Mouse (Mus musculus): ENCODE results near the gene Pcif1. TPM values are rescaled to one million over a fixed set of nuclear protein-coding genes. Genes with fewer than 3 reads are reported as not detected.

Gene Pcif1
- total and polyA plus RNA-seq, 2 experiments from 2014 or later = 83.7 to 108 TPM

GRCm38 (mm10) chr2:164942692-164943290, 63.7 kb downstream of the Pcif1 start:
- ATAC-seq (no peak), DNase-seq (ENCODE audit: low spot score) (no peak)
- Histone ChIP-seq H3K27ac (no peak overlapping the region), H3K4me1 (ENCODE audit: insufficient read depth, low read length) (peaks cover 7% of the 10 kb centered on the region), H3K9me3 (ENCODE audit: low read length) (no peaks in the 10 kb centered on the region), H3K4me3 (ENCODE audit: low read length) (no peak overlapping the region), H3K36me3 (ENCODE audit: insufficient read depth, low read length) (no peaks in the 10 kb centered on the region), H3K9ac (replicated peaks; ENCODE audit: low read length) (no peak overlapping the region), H3K4me2 (ENCODE audit: low read depth, low read length) (no peak overlapping the region), H3K27me3 (ENCODE audit: insufficient read depth, low read length) (peaks cover 3% of the 10 kb centered on the region; the same call in 1 of the 2 replicates)
- 23% methylated on average over 5 of the region's 5 CpGs for WGBS
- TF ChIP-seq CTCF (IDR thresholded peaks at IDR 0.05; ENCODE audit: low read depth) = no peak

Other genes with a start within 250 kb of the Pcif1 start
- gene Wfdc16, start 240.5 kb upstream of the Pcif1 start, total RNA-seq (2014; rRNA removed) = not detected in 2 replicates
- not detected in 2 replicates for gene Wfdc16, start 240.5 kb upstream of the Pcif1 start, polyA plus RNA-seq (2015; fragmentation: Nextera tagmentation; extraction: Ambion mirVana)
- gene Wfdc10, start 223.3 kb upstream of the Pcif1 start, total RNA-seq (2014; rRNA removed) = not detected in 2 replicates
- 0.60 TPM in 1 of 2 replicates, not detected in the other for gene Wfdc10, start 223.3 kb upstream of the Pcif1 start, polyA plus RNA-seq (2015; fragmentation: Nextera tagmentation; extraction: Ambion mirVana)
- not detected in 2 replicates for gene Wfdc9, start 222.7 kb upstream of the Pcif1 start, total RNA-seq (2014; rRNA removed)
- not detected in 2 replicates for gene Wfdc9, start 222.7 kb upstream of the Pcif1 start, polyA plus RNA-seq (2015; fragmentation: Nextera tagmentation; extraction: Ambion mirVana)
- not detected in 2 replicates for gene Wfdc11, start 205.2 kb upstream of the Pcif1 start, total RNA-seq (2014; rRNA removed)
- gene Wfdc11, start 205.2 kb upstream of the Pcif1 start, polyA plus RNA-seq (2015; fragmentation: Nextera tagmentation; extraction: Ambion mirVana) = not detected in 2 replicates
- gene Wfdc13, start 194.2 kb upstream of the Pcif1 start, total RNA-seq (2014; rRNA removed) = not detected in 2 replicates
- gene Wfdc13, start 194.2 kb upstream of the Pcif1 start, polyA plus RNA-seq (2015; fragmentation: Nextera tagmentation; extraction: Ambion mirVana) = not detected in 2 replicates
- not detected in 2 replicates for gene Spint4, start 180.8 kb upstream of the Pcif1 start, total RNA-seq (2014; rRNA removed)
- not detected in 2 replicates for gene Spint4, start 180.8 kb upstream of the Pcif1 start, polyA plus RNA-seq (2015; fragmentation: Nextera tagmentation; extraction: Ambion mirVana)
- gene Spint5, start 164.0 kb upstream of the Pcif1 start, total RNA-seq (2014; rRNA removed) = not detected in 2 replicates
- gene Spint5, start 164.0 kb upstream of the Pcif1 start, polyA plus RNA-seq (2015; fragmentation: Nextera tagmentation; extraction: Ambion mirVana) = not detected in 2 replicates
- gene Wfdc3, start 133.4 kb upstream of the Pcif1 start, total RNA-seq (2014; rRNA removed) = 1.3 TPM in 2 replicates
- 0.73 and 0.76 TPM in 2 replicates for gene Wfdc3, start 133.4 kb upstream of the Pcif1 start, polyA plus RNA-seq (2015; fragmentation: Nextera tagmentation; extraction: Ambion mirVana)
- gene Dnttip1, start 133.3 kb upstream of the Pcif1 start, total RNA-seq (2014; rRNA removed) = 17.1 and 24.9 TPM in 2 replicates
- 53.9 and 56.1 TPM in 2 replicates for gene Dnttip1, start 133.3 kb upstream of the Pcif1 start, polyA plus RNA-seq (2015; fragmentation: Nextera tagmentation; extraction: Ambion mirVana)
- 61.5 and 70.6 TPM in 2 replicates for gene Ube2c, start 109.4 kb upstream of the Pcif1 start, total RNA-seq (2014; rRNA removed)
- gene Ube2c, start 109.4 kb upstream of the Pcif1 start, polyA plus RNA-seq (2015; fragmentation: Nextera tagmentation; extraction: Ambion mirVana) = 61.2 and 69.4 TPM in 2 replicates
- gene Tnnc2, start 99.3 kb upstream of the Pcif1 start, total RNA-seq (2014; rRNA removed) = 12.2 TPM in 1 of 2 replicates, not detected in the other
- 0.30 TPM in 1 of 2 replicates, not detected in the other for gene Tnnc2, start 99.3 kb upstream of the Pcif1 start, polyA plus RNA-seq (2015; fragmentation: Nextera tagmentation; extraction: Ambion mirVana)
- gene Snx21, start 93.5 kb upstream of the Pcif1 start, total RNA-seq (2014; rRNA removed) = 102 and 106 TPM in 2 replicates
- 44.7 and 47.6 TPM in 2 replicates for gene Snx21, start 93.5 kb upstream of the Pcif1 start, polyA plus RNA-seq (2015; fragmentation: Nextera tagmentation; extraction: Ambion mirVana)
- gene Acot8, start 74.4 kb upstream of the Pcif1 start, total RNA-seq (2014; rRNA removed) = 18.5 and 39.5 TPM in 2 replicates
- 19.4 and 20.2 TPM in 2 replicates for gene Acot8, start 74.4 kb upstream of the Pcif1 start, polyA plus RNA-seq (2015; fragmentation: Nextera tagmentation; extraction: Ambion mirVana)
- 6.4 and 8.3 TPM in 2 replicates for gene Zswim3, start 74.2 kb upstream of the Pcif1 start, total RNA-seq (2014; rRNA removed)
- gene Zswim3, start 74.2 kb upstream of the Pcif1 start, polyA plus RNA-seq (2015; fragmentation: Nextera tagmentation; extraction: Ambion mirVana) = 5.2 and 5.5 TPM in 2 replicates
- gene Zswim1, start 56.6 kb upstream of the Pcif1 start, total RNA-seq (2014; rRNA removed) = 23.9 and 24.6 TPM in 2 replicates
- gene Zswim1, start 56.6 kb upstream of the Pcif1 start, polyA plus RNA-seq (2015; fragmentation: Nextera tagmentation; extraction: Ambion mirVana) = 26.5 and 29.0 TPM in 2 replicates
- gene Spata25, start 50.8 kb upstream of the Pcif1 start, total RNA-seq (2014; rRNA removed) = not detected in 2 replicates
- not detected in 2 replicates for gene Spata25, start 50.8 kb upstream of the Pcif1 start, polyA plus RNA-seq (2015; fragmentation: Nextera tagmentation; extraction: Ambion mirVana)
- gene Ctsa, start 46.4 kb upstream of the Pcif1 start, total RNA-seq (2014; rRNA removed) = 135 and 147 TPM in 2 replicates
- 112 and 116 TPM in 2 replicates for gene Ctsa, start 46.4 kb upstream of the Pcif1 start, polyA plus RNA-seq (2015; fragmentation: Nextera tagmentation; extraction: Ambion mirVana)
- 8.7 and 12.1 TPM in 2 replicates for gene Neurl2, start 45.8 kb upstream of the Pcif1 start, total RNA-seq (2014; rRNA removed)
- 7.2 and 7.6 TPM in 2 replicates for gene Neurl2, start 45.8 kb upstream of the Pcif1 start, polyA plus RNA-seq (2015; fragmentation: Nextera tagmentation; extraction: Ambion mirVana)
- gene Pltp, start 21.6 kb upstream of the Pcif1 start, total RNA-seq (2014; rRNA removed) = 76.2 and 88.7 TPM in 2 replicates
- gene Pltp, start 21.6 kb upstream of the Pcif1 start, polyA plus RNA-seq (2015; fragmentation: Nextera tagmentation; extraction: Ambion mirVana) = 99.6 and 117 TPM in 2 replicates
- 26.5 and 28.3 TPM in 2 replicates for gene Zfp335, start 32.5 kb downstream of the Pcif1 start, total RNA-seq (2014; rRNA removed)
- gene Zfp335, start 32.5 kb downstream of the Pcif1 start, polyA plus RNA-seq (2015; fragmentation: Nextera tagmentation; extraction: Ambion mirVana) = 9.0 and 9.2 TPM in 2 replicates
- gene Mmp9, start 61.5 kb downstream of the Pcif1 start, total RNA-seq (2014; rRNA removed) = 8.8 and 14.4 TPM in 2 replicates
- gene Mmp9, start 61.5 kb downstream of the Pcif1 start, polyA plus RNA-seq (2015; fragmentation: Nextera tagmentation; extraction: Ambion mirVana) = 6.7 and 7.1 TPM in 2 replicates
- gene Slc12a5, start 81.5 kb downstream of the Pcif1 start, total RNA-seq (2014; rRNA removed) = 257 TPM in 2 replicates
- gene Slc12a5, start 81.5 kb downstream of the Pcif1 start, polyA plus RNA-seq (2015; fragmentation: Nextera tagmentation; extraction: Ambion mirVana) = 67.1 and 71.0 TPM in 2 replicates
- 60.8 and 101 TPM in 2 replicates for gene Ncoa5, start 155.6 kb downstream of the Pcif1 start, total RNA-seq (2014; rRNA removed)
- gene Ncoa5, start 155.6 kb downstream of the Pcif1 start, polyA plus RNA-seq (2015; fragmentation: Nextera tagmentation; extraction: Ambion mirVana) = 55.5 and 56.3 TPM in 2 replicates
- gene Cd40, start 176.3 kb downstream of the Pcif1 start, total RNA-seq (2014; rRNA removed) = 3.8 and 7.3 TPM in 2 replicates
- 4.8 and 5.4 TPM in 2 replicates for gene Cd40, start 176.3 kb downstream of the Pcif1 start, polyA plus RNA-seq (2015; fragmentation: Nextera tagmentation; extraction: Ambion mirVana)
- gene 1700025C18Rik, start 211.4 kb downstream of the Pcif1 start, total RNA-seq (2014; rRNA removed) = not detected in 2 replicates
- gene 1700025C18Rik, start 211.4 kb downstream of the Pcif1 start, polyA plus RNA-seq (2015; fragmentation: Nextera tagmentation; extraction: Ambion mirVana) = not detected in 2 replicates

All from hindbrain, postnatal 0 days (tissue).